Mouse (Mus musculus) forebrain, embryonic 16.5 days (tissue): ENCODE measurements around the gene Tmem178b. TPM values are rescaled to one million over a fixed set of nuclear protein-coding genes. Genes with fewer than 3 reads are reported as not detected.

Source experiments
- ATAC-seq: fragments of 200-750 bp; cut with Nextera tagmentation; 2 replicates; pipeline ENCODE4 v1.8.0; 2017; ENCODE audit warnings: mild to moderate bottlenecking, moderate library complexity
- H3K27ac ChIP-seq: fragments of 300-500 bp; sonication (generic); 2 replicates; pipeline ENCODE4 v1.5.1; 2014; ENCODE audit warnings: low read length, control low read depth
- H3K27me3 ChIP-seq: fragments of 300-500 bp; sonication (generic); replicated peaks from 2 replicates; pipeline ENCODE4 v1.6.1; 2014; ENCODE audit warnings: low read length; ENCODE audit not compliant: control insufficient read depth, insufficient read depth
- H3K36me3 ChIP-seq: fragments of 300-500 bp; sonication (generic); 2 replicates; pipeline ENCODE4 v1.6.1; 2014; ENCODE audit not compliant: control insufficient read depth, insufficient read depth
- H3K4me1 ChIP-seq: fragments of 300-500 bp; sonication (generic); replicated peaks from 2 replicates; pipeline ENCODE4 v1.6.1; 2014; ENCODE audit warnings: low read length; ENCODE audit not compliant: control insufficient read depth, insufficient read depth
- H3K4me2 ChIP-seq: fragments of 300-500 bp; sonication (generic); 2 replicates; pipeline ENCODE4 v1.6.1; 2014; ENCODE audit warnings: mild to moderate bottlenecking, low read length, control low read depth
- H3K4me3 ChIP-seq: fragments of 300-500 bp; sonication (generic); replicated peaks from 2 replicates; pipeline ENCODE4 v1.5.1; 2014; ENCODE audit warnings: mild to moderate bottlenecking, low read length, control low read depth
- H3K9ac ChIP-seq: fragments of 300-500 bp; sonication (generic); replicated peaks from 2 replicates; pipeline ENCODE4 v1.6.1; 2014; ENCODE audit warnings: low read depth, low read length, control low read depth
- H3K9me3 ChIP-seq: fragments of 300-500 bp; sonication (generic); 2 replicates; pipeline ENCODE4 v1.6.1; 2016; ENCODE audit warnings: low read length; ENCODE audit not compliant: control insufficient read depth
- WGBS: fragments of 180-500 bp; shearing (Covaris S2); extraction: QIAGEN DNeasy Blood & Tissue Kit; methylation state at CpG from one replicate; pipeline ENCODE4 v1.1.7; 2014; 5-methylcytosine and 5-hydroxymethylcytosine counted together
- polyA plus RNA-seq: library from polyadenylated mRNA; unstranded; fragments of >200 nt; fragmentation: Nextera tagmentation; extraction: Ambion mirVana; gene quantifications from 2 replicates; pipeline ENCODE4 v1.2.1, GENCODE M21; 2015

The Tmem178b gene
- polyA plus RNA-seq, 1 experiment from 2014 or later: 32.2 TPM

DNA sequence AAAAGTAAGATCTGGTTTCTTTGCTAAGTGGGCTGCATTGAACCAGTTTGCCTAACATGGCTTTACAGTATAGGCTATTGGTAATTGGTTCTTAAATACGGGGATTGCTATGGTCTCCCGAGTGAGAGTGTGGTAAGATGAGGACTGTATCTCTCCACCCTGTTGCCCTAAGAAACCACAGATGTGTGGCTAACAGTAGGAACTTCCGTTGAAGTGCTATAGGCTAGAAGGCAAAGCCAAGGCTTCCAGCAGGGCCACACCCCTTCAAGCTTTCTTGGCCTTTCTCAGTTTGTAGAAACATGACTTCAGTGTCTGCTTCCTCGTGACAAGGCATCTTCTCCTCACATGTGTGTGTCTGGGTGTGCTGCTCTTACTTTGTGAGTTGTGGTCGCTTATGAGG is 427.6 kb downstream of the Tmem178b start:
- 71% methylated on average over 5 of the region's 5 CpGs for WGBS

DNA sequence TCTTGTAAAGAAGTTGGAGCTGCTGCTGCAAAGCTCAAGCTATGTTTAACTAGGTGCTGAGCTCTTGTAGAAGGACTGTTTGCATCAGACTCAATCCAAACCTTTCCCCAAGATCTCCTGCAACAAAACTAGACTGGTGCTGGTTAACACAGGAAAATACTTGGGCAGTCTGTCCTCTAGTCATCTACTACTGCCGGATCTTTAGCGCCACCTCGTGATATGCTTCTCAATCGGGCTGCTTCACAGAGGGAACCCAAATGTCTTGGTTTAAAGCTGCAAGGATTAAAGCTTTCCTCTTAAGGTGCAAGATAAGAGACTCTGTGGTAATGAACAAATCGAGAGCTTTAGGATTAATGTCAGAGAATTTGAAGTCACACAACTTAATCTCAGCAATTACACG is 430.3 kb downstream of the Tmem178b start:
- Histone ChIP-seq H3K36me3 (no peaks in the 10 kb centered on the region), H3K4me3 (no peak overlapping the region), H3K27me3 (no peaks in the 10 kb centered on the region), H3K4me1 (no peaks in the 10 kb centered on the region), H3K9ac (no peak overlapping the region), H3K27ac (no peak overlapping the region), H3K9me3 (no peaks in the 10 kb centered on the region), H3K4me2 (no peak overlapping the region)
- WGBS: 13% methylated on average over 6 of the region's 6 CpGs
- peak; percentile 88 for ATAC-seq

More for the DNA sequence above, 427.6 kb downstream of the Tmem178b start:
- H3K9ac ChIP-seq: no peak overlapping the region
- ATAC-seq: no peak
- H3K36me3 ChIP-seq: no peaks in the 10 kb centered on the region
- no peaks in the 10 kb centered on the region for H3K4me1 ChIP-seq
- no peaks in the 10 kb centered on the region for H3K27me3 ChIP-seq
- no peak overlapping the region for H3K27ac ChIP-seq
- no peaks in the 10 kb centered on the region for H3K9me3 ChIP-seq
- H3K4me2 ChIP-seq: no peak overlapping the region
- H3K4me3 ChIP-seq: no peak overlapping the region

Other genes with a start within 250 kb of the Tmem178b start
- 24.0 and 26.7 TPM in 2 replicates for gene Braf, start 147.8 kb upstream of the Tmem178b start, polyA plus RNA-seq
- gene Mrps33, start 62.3 kb upstream of the Tmem178b start, polyA plus RNA-seq: 210 and 212 TPM in 2 replicates